Mouse (Mus musculus) cerebellum, adult 2 months (tissue): ENCODE results near the gene Hivep3.

Experiments used
- CTCF ChIP-seq: fragments of 200-500 bp; IDR thresholded peaks from 2 replicates; pipeline ENCODE4 v1.5.1; 2011; ENCODE audit warnings: low read depth, mild to moderate bottlenecking, control low read depth, low read length, moderate library complexity, borderline replicate concordance; ENCODE audit not compliant: insufficient read depth
- POLR2A ChIP-seq: fragments of 200-500 bp; IDR thresholded peaks from 2 replicates; pipeline ENCODE4 v1.6.1; 2011; ENCODE audit warnings: low read length, control low read depth, borderline replicate concordance; ENCODE audit not compliant: insufficient read depth

- TF ChIP-seq POLR2A = no peak
- TF ChIP-seq CTCF = no peak
Observed at GRCm38 (mm10) chr4:119896572-119896971, 163.0 kb downstream of the Hivep3 start.
